Mouse (Mus musculus) neural tube, embryonic 14.5 days (tissue): ENCODE results near the gene Atp6v1f. TPM values are rescaled to one million over a fixed set of nuclear protein-coding genes. Genes with fewer than 3 reads are reported as not detected.

Source experiments
- ATAC-seq: fragments of 200-750 bp; cut with Nextera tagmentation; 2 replicates; pipeline ENCODE4 v1.8.0; 2017; ENCODE audit warnings: low read depth, mild to moderate bottlenecking, moderate TSS enrichment, moderate library complexity
- H3K27ac ChIP-seq: fragments of 300-500 bp; sonication (generic); 2 replicates; pipeline ENCODE4 v1.5.1; 2014; ENCODE audit warnings: low read depth, mild to moderate bottlenecking, control low read depth, low read length, moderate library complexity, mixed read lengths
- H3K27me3 ChIP-seq: fragments of 300-500 bp; sonication (generic); 2 replicates; pipeline ENCODE4 v1.6.1; 2014; ENCODE audit warnings: low read length; ENCODE audit not compliant: control insufficient read depth, insufficient read depth
- H3K36me3 ChIP-seq: fragments of 300-500 bp; sonication (generic); 2 replicates; pipeline ENCODE4 v1.6.1; 2014; ENCODE audit warnings: low read length, mixed read lengths; ENCODE audit not compliant: control insufficient read depth, insufficient read depth
- H3K4me1 ChIP-seq: fragments of 300-500 bp; sonication (generic); 2 replicates; pipeline ENCODE4 v1.6.1; 2014; ENCODE audit warnings: low read length; ENCODE audit not compliant: control insufficient read depth, insufficient read depth
- H3K4me2 ChIP-seq: fragments of 300-500 bp; sonication (generic); 2 replicates; pipeline ENCODE4 v1.6.1; 2014; ENCODE audit warnings: mild to moderate bottlenecking, low read depth, low read length, control low read depth
- H3K4me3 ChIP-seq: fragments of 300-500 bp; sonication (generic); 2 replicates; pipeline ENCODE4 v1.5.1; 2014; ENCODE audit warnings: low read depth, low read length, control low read depth, mixed read lengths
- H3K9ac ChIP-seq: fragments of 300-500 bp; sonication (generic); replicated peaks from 2 replicates; pipeline ENCODE4 v1.6.1; 2014; ENCODE audit warnings: low read depth, mild to moderate bottlenecking, control low read depth, low read length, mixed read lengths
- H3K9me3 ChIP-seq: fragments of 300-500 bp; sonication (generic); 2 replicates; pipeline ENCODE4 v1.6.1; 2016; ENCODE audit warnings: low read length; ENCODE audit not compliant: control insufficient read depth
- WGBS: fragments of 180-500 bp; shearing (Covaris S2); extraction: QIAGEN DNeasy Blood & Tissue Kit; methylation state at CpG from one replicate; pipeline ENCODE4 v1.1.7; 2014; 5-methylcytosine and 5-hydroxymethylcytosine counted together
- polyA plus RNA-seq: library from polyadenylated mRNA; unstranded; fragments of >200 nt; fragmentation: Nextera tagmentation; extraction: Ambion mirVana; gene quantifications from 2 replicates; pipeline ENCODE4 v1.2.1, GENCODE M21; 2014

The Atp6v1f gene
- polyA plus RNA-seq, 1 experiment from 2014 or later = 350 TPM

- 0 out of 2 replicates have a peak, but pooled peaks have one; percentile 10 for ATAC-seq
- Histone ChIP-seq H3K36me3 (no peaks in the 10 kb centered on the region), H3K4me3 (peak within 1 kb of the TSS; percentile 36), H3K27ac (peak within 1 kb of the TSS; percentile 1; the same call in 1 of the 2 replicates), H3K4me1 (peaks cover 11% of the 10 kb centered on the region; the same call in 1 of the 2 replicates), H3K9me3 (no peaks in the 10 kb centered on the region), H3K4me2 (peak within 1 kb of the TSS; percentile 70), H3K27me3 (peaks cover 18% of the 10 kb centered on the region), H3K9ac (peak within 1 kb of the TSS; percentile 50)
- under 1% methylated on average over 61 of the region's 77 CpGs for WGBS
These were observed 34.3 kb upstream of the Atp6v1f start, which contains the start of gene Flnc for GRCm38 (mm10) chr6:29433038-29433803. Flnc (plus strand) TSS chr6:29433256.

GRCm38 (mm10) chr6:29433804-29434795 lies 33.4 kb upstream of the Atp6v1f start:
- Histone ChIP-seq H3K4me1 (peaks cover 11% of the 10 kb centered on the region; the same call in 1 of the 2 replicates), H3K9me3 (no peaks in the 10 kb centered on the region), H3K9ac (peak overlapping the region; percentile 50), H3K4me2 (peak overlapping the region; percentile 70), H3K27me3 (peaks cover 18% of the 10 kb centered on the region), H3K27ac (peak overlapping the region; percentile 40), H3K36me3 (no peaks in the 10 kb centered on the region), H3K4me3 (peak overlapping the region; percentile 36)
- ATAC-seq = no peak
- WGBS = 4% methylated on average over 27 of the region's 27 CpGs

DNA sequence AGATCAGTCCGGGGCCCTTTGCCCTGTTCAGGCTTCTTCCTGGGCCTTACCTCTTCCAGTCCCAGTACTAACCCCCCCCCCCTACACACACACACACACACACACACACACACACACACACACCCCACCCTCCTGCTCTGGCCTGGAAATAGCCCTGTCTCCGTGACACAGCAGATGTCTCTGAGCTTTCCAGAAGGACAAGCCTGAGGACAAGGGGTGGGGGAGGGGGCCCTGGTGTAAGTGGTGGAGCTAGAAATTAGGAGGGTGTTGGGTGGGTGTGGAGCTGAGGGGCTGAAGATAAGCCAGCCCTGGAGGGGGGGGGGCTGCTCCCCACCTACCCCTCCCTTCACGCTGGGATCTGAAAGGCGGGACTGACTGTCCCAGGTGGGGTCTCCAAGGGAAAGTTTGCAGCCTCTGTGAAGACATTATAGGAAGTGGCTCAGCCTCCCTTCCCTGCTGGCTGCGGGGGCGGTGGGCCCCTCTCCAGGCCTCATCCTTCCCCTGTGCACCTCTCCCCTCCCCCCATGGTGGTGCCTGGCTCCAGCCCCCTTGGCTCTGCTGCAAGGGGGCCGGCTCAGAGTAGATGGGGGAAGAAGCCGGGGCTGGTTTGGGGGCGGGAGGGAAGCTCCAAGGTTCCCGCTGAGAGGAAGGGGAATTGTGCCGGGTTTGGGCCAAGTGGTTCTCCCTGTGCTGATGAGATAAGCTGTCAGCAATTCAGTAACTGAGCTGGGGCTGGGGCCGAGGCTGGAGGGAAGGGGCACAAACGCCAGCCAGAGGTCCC lies 32.4 kb upstream of the Atp6v1f start:
- Histone ChIP-seq H3K27me3 (peaks cover 18% of the 10 kb centered on the region), H3K9me3 (no peaks in the 10 kb centered on the region), H3K4me1 (peaks cover 11% of the 10 kb centered on the region; the same call in 1 of the 2 replicates), H3K36me3 (no peaks in the 10 kb centered on the region), H3K27ac (peak overlapping the region; percentile 40), H3K4me2 (peak overlapping the region; percentile 70), H3K4me3 (peak overlapping the region; percentile 36), H3K9ac (peak overlapping the region; percentile 8; the same call in 1 of the 2 replicates)
- ATAC-seq = peak; percentile 65
- 6% methylated on average over 11 of the region's 13 CpGs for WGBS

DNA sequence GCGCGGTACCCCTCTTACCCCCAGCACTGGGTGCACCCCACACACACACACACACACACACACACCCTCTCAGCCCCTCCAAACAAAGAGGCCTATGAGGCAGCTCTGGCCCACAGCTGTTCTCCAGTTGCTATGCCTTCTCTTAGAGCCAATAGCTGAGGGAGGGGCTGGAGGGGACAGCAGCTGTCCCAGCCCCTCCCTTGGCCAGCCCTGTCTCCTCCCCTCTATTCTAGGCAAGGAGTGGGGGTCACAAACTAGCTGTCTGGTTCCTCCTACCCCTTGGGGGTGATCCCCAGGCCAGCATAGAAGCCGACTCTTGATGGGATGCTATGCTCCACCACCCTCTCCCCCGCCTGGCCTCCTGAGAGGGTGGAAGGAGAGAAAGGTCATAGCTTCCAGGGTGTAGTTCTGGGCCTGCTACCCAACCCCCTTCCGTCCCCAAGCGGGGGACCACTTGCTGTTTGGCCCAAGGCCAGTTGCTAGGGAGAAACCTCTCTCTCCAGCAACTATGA lies 31.5 kb upstream of the Atp6v1f start:
- H3K4me3 ChIP-seq = peak overlapping the region; percentile 36; the same call in 1 of the 2 replicates
- H3K4me2 ChIP-seq = peak overlapping the region; percentile 70
- ATAC-seq = peak; percentile 46
- WGBS = 6% methylated on average over 6 of the region's 6 CpGs
- H3K9ac ChIP-seq = no peak overlapping the region
- H3K27me3 ChIP-seq = peaks cover 18% of the 10 kb centered on the region
- no peaks in the 10 kb centered on the region for H3K36me3 ChIP-seq
- H3K27ac ChIP-seq = peak overlapping the region; percentile 40
- no peaks in the 10 kb centered on the region for H3K9me3 ChIP-seq
- H3K4me1 ChIP-seq = peaks cover 11% of the 10 kb centered on the region; the same call in 1 of the 2 replicates

GRCm38 (mm10) chr6:29436461-29436934 lies 31.0 kb upstream of the Atp6v1f start:
- H3K36me3 ChIP-seq = no peaks in the 10 kb centered on the region; the same call in 1 of the 2 replicates
- peaks cover 18% of the 10 kb centered on the region for H3K27me3 ChIP-seq
- H3K4me2 ChIP-seq = peak overlapping the region; percentile 70
- no peaks in the 10 kb centered on the region for H3K9me3 ChIP-seq
- H3K4me3 ChIP-seq = 0 out of 2 replicates have a peak overlapping the region, but pooled peaks have one; percentile 7
- H3K4me1 ChIP-seq = peaks cover 11% of the 10 kb centered on the region; the same call in 1 of the 2 replicates
- ATAC-seq = peak; percentile 52; the same call in 1 of the 2 replicates
- 3% methylated on average over 11 of the region's 11 CpGs for WGBS
- 0 out of 2 replicates have a peak overlapping the region, but pooled peaks have one; percentile 11 for H3K9ac ChIP-seq
- H3K27ac ChIP-seq = peak overlapping the region; percentile 40

GRCm38 (mm10) chr6:29439251-29439650 lies 28.3 kb upstream of the Atp6v1f start:
- Histone ChIP-seq H3K27ac (no peak overlapping the region), H3K9me3 (no peaks in the 10 kb centered on the region), H3K4me1 (peaks cover 5% of the 10 kb centered on the region; the same call in 1 of the 2 replicates), H3K9ac (no peak overlapping the region), H3K4me3 (no peak overlapping the region), H3K4me2 (no peak overlapping the region), H3K27me3 (peaks cover 8% of the 10 kb centered on the region; the same call in 1 of the 2 replicates), H3K36me3 (no peaks in the 10 kb centered on the region; the same call in 1 of the 2 replicates)
- no peak for ATAC-seq
- 76% methylated on average over 4 of the region's 4 CpGs for whole genome bisulfite sequencing

DNA sequence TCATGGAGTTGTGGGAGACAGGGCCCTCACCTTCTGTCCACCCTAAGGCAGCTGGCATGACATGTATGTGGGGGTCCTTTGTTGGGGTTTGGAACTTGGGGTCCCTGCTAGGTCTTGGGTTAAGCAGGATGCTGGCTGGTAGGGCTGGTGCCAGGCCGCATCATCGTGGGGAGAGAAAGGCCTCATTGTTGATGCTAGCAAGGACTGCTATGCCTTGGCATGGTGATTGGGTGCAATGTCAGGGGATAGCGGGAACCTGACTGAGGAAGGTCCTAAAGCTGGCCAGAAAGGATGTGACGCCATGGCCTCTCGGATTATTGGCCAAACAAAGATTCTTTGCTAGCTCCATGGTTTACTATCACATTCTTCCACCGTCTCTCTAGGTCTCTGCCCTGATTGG lies 27.7 kb upstream of the Atp6v1f start:
- Histone ChIP-seq H3K9me3 (no peaks in the 10 kb centered on the region), H3K9ac (no peak overlapping the region), H3K4me3 (no peak overlapping the region), H3K4me1 (peaks cover 5% of the 10 kb centered on the region; the same call in 1 of the 2 replicates), H3K27ac (no peak overlapping the region), H3K36me3 (no peaks in the 10 kb centered on the region; the same call in 1 of the 2 replicates), H3K27me3 (peaks cover 4% of the 10 kb centered on the region; the same call in 1 of the 2 replicates), H3K4me2 (no peak overlapping the region)
- no peak for ATAC-seq
- WGBS = 88% methylated on average over 6 of the region's 6 CpGs
